Mouse (Mus musculus) c-Kit-negative CD71-positive TER-119-positive erythroid progenitor cells, embryonic 14.5 days (primary cell): ENCODE measurements around the gene Ttc16.
A peak's percentile ranks its signal among the peaks of the same experiment; 100 is the strongest.

Source experiments
- DNase-seq: peaks from one replicate; pipeline ENCODE4 v3.0.0-alpha.2; 2013; ENCODE audit warnings: low read depth, low spot score

The Ttc16 gene

DNA sequence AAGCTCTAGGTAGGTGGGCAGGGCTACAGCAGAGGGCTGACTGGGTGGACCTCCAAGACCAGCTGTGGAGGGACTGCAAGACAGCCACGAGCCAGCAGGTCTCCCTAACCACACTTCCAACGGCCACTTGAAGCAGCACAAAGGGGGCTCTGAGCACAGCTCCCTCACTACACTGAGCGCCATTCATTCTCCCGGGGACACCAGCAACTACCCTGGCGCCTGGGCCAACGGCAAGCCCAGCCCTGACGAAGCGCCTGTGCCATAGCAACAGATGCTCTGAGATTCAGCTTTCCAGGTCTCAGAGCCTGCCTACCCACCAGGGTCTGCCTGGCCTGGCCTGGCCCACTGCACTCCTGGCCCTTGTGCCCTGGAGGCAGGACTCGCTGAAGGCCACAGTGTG, 56.7 kb downstream of the Ttc16 start:
- DNase-seq, result no peak

DNA sequence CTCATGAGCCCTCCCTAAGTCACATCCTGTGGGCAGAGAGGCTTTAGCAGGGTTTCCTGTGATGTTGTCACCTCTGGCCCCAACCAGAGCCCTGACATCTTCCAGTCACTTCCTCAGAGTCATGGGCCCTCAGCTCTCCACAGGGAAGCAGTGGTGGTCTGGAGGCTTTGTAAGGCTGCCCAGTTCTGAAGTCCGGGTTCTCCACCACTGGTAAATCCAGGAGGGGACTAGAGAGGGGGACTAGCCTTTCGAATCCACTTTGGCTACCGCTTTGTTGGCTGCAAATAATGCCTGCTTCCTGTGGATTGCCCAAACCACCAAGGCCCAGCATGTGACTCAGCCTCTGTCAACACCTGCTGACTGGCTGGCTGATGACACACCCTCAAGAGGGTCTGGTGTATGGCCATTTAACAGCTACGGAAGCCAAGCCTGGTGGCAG, 60.4 kb downstream of the Ttc16 start:
- DNase-seq, result no peak

DNA sequence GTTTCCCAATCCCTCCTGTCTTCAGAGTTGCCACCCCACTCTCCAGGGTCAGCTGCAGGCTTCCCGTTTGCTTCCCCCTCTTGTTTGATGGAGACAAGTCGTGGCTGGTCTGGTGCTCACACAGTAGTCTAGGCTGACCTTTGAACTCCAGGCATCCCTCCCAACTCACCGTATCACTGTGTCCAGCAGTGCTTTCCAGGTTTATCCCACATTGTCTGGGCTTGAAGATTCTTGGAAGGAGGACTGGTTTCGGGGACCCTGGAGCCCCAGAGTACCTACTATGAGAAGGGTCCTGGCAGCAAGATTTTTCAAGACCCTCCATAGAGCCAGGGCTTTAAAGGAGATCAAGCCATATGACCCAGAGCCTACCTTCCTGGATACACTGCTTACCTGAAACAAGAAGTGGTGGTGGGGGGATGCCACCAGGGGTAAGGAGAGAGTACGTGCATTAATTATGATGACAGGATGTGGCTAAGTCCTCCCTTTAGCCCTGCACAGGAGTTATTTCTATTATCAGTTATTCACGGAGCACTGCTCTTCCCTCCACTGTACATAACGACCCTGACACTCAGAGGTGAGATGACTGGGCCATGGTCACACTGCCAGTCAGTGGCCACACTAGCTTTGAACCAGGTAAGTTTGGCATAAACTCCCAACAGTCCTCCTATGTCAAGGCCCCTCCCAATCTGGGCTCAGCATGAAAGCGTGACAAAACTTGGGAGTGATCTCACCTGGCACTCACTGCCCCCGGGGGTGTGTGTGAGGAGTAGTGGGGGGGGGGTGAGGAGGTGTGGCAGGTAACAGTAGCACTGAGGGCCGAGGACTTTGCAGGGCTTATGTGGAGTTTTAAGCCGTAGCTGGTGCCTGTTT, 61.1 kb downstream of the Ttc16 start:
- DNase-seq, result no peak

DNA sequence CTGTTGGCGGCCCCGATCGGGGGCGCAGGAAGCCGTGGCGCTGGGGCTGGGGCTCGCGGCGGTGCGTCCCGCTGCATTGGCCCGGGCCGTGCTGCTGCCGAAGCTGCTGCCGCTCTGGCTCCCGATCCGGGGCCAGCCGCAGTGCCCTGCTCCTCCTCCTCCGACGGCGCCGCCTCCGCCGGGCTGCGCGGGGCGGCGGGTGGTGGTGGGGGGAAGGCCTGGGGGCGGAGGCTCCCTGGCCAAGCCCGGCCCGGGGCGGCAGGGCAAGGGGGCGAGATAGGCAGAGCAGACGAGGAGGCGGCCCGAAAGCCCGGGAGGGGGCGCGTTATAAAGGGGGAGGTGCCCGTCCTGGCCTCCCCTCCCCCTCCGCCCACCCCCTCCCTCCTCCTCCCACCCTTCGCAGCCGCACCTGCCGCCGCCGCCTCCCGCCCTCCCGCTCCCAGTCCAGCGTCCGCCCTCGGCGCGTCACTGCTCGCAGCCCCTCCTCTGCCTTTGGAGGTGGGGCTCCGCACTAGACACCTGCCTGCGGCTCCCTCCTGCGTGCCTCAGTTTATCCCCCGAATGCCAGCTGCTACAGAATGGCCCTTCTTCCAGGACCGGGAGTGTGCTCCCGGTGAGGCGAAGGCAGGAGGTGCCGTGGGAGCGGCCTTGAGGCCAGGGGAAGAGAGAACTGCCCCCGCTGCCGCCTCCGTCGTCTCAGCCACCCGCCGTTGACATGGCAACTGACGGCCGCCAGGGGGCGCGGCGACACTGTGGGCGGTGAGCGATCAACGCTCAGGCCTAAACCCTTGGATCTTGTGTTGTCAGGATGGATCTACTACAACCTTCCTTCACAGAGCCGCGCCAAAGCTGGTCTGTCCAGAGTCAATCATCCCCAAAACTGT, 62.3 kb downstream of the Ttc16 start, which contains the start of gene Cdk9:
Gene Cdk9, minus strand, starts transcription at position 143 of the 884 bp plus-strand sequence.
- DNase-seq, result peak; percentile 82

DNA sequence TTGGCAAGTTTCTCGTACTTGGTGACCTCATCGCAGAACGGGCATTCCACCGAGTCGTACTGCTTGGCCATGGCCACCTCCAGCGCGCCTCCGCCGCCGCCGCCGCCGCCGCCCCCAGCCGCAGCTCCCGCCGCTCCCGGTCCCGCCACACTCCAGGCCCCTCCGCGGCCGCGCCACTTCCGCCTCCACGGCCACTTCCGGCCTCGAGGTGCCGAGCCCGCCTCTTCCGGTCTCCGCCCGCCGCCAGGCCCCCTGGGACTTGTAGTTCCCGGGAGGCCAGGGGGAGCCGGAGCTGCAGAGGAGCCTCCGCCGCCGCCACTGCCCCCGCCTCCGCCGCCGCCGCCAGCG, 62.9 kb downstream of the Ttc16 start:
- DNase-seq, result peak; percentile 74

DNA sequence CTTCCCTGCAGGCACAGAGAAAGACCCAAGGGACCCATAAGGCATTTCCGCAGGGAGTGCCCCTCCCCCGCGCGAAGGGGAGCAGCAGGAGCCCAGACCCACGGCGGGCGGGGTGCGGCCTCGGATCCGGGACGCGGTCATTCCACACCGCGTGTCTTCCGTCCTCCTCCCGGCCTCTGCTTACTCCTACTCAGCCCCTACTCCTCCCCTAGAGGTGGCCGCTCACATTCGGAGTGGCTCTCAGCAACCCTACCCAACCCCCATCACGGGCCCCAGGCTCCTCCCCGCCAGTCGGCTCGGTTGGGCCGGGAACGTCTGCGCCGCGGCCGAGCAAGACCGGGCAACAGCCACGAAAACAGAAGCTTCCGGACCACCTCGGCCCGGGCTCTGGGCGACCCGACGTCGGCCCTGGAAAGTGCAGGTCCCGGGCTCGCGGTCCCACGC, 63.3 kb downstream of the Ttc16 start:
- peak; percentile 46 for DNase-seq

DNA sequence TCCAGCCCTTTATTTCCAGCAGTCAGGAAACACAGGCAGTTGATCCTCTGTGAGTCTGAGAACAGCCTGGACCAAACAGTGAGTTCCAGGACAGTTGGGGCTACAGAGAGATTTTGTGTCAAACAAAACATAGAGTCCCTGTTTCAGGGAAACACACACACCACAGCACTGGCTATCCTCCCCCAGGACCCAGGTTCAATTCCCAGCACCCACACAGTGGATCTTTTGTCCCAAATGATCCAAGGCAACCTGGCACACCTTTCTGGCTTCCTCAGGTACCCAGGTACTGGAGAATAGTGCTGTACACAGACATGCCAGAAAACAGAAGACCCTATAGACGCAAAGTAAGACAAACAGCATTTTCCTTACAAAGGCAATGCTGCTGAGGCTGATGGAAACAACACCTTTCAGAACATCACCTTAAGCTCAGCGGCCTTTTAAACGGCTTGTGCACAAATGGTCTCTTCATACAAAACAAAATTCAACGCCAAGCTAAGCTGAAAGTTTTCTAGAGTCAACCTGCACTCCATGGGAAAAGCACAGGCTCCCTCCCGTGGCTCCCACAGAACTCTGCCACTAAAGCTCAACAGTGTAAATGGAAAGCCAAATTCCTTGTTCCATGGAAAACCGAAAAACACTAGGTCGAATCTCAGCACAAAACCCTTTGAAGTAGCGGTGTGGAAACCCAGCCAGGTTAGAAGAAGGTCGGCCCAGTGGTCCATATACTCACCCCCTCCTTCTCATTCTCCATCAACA, 64.0 kb downstream of the Ttc16 start:
- DNase-seq, result no peak

DNA sequence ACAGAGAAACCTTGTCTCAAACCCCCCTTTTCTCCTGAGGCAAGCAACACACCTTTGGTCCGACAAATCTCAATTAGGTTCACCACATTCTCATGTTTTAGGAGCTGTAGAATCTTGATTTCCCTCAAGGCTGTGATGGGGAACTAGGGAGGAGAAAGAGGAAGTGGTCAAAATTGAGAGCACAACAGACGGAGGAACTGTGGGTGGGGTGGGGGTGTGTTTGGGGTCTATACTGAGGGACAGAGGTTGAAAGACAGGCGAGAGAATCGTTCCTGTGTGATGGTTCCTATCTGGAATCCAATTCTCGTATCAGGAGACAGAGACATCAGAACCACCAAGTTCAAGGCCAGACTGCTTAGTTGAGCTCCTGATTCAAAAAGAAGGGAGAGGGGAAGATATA, 65.0 kb downstream of the Ttc16 start:
- DNase-seq, result no peak

DNA sequence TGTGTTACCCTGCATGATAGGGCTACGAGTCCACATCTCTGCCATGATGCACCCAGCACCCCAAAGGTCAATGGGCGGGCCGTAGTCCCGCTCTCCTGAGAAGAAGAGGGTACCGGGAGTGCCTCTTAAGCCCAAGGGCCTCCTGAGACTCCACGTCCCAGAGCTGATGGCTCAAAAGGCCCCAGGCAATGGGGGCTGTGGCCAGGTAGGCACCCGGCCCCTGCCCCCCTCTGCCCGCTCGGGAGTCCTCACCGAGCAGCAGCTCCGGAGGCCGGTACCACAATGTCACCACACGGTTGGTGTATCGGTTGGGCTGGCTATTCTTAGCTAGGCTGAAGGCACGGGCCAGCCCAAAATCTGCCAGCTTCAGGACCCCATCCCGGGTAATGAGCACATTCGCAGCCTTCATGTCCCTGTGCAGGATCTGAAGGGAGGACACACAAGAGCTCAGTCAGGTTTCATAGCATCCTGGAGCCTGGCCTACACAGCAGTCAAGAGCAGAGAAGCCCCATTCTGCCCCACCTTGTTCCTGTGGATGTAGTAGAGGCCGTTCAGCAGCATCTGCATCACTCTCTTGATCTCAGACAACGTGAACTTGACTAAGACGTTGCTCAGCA, 65.8 kb downstream of the Ttc16 start:
- DNase-seq, result no peak

DNA sequence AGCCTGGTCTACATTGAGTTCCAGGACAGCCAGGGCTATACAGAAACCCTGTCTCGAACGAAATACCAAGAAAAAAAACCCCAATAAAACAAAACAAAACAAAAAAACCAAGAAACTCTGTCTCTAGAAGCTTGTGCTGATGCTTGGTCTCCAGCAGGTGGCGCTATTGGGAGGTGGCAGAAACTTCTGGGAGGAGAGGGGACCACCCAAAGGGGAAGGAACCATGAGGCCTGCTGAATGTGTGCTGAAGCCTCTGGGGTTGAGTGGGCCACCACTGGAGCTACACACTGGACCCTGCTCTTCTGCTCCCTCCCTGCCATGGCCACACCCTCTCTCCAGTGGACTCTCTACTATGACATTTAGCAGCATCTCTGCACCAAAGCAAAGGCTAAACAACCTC, 66.8 kb downstream of the Ttc16 start:
- DNase-seq, result peak; percentile 46
